Comparison of ENCODE assay signal across 9 mouse cellular contexts in genomic region chr13:92425758-92426264, GRCm38 (mm10). TPM values are rescaled to one million over a fixed set of nuclear protein-coding genes. Genes with fewer than 3 reads are reported as not detected.
DNase-seq lines count a peak whose midpoint lies in the region; ATAC-seq and TF ChIP-seq lines count a peak whose summit lies in the region.
"Had no signal": no experiment of that assay in that cellular context is flagged by ENCODE, and none has a peak within 500 bp of the region (broad histone marks: within the 10 kb centered on the region; RNA-seq: fewer than 3 reads in every experiment).

TSS of gene Ankrd34b (plus strand) at chr13:92425896.

- no peak for DNase-seq in heart, postnatal 25 days (ENCODE audit: low spot score)
- DNase-seq in cerebellum, postnatal 36 days = peak; percentile 86 to 91
- DNase-seq in gastrocnemius, postnatal 25 days = peak; percentile 15
- peak; percentile 6 for DNase-seq in limb, embryonic 14.5 days (ENCODE audit: low spot score)

- intact Hi-C loops in heart, postnatal 25 days (cut with DNase I) = no loop called here

- peak within 1 kb of the TSS; percentile 54; the same call in 1 of the 2 replicates for H3K9ac ChIP-seq in heart, embryonic 11.5 days (ENCODE audit: low read depth, low read length)
- peak within 1 kb of the TSS; percentile 54 for H3K9ac ChIP-seq in kidney, embryonic 14.5 days (ENCODE audit: low read depth, low read length)
- peak within 1 kb of the TSS; percentile 44 for H3K9ac ChIP-seq in limb, embryonic 14.5 days (ENCODE audit: low read depth, low read length, severe bottlenecking)
- H3K9ac ChIP-seq in midbrain, embryonic 13.5 days (replicated peaks) = peak within 1 kb of the TSS; percentile 70

- TF ChIP-seq CTCF in testis, adult 2 months (IDR thresholded peaks at IDR 0.05; ENCODE audit: control insufficient read depth, insufficient read depth, insufficient replicate concordance, low read depth, low read length) = no peak

- no peak within 1 kb of the TSS for H3K27ac ChIP-seq in heart, embryonic 11.5 days (ENCODE audit: low read depth, low read length)
- H3K27ac ChIP-seq in kidney, embryonic 14.5 days (ENCODE audit: low read depth, low read length) = no peak within 1 kb of the TSS
- H3K27ac ChIP-seq in limb, embryonic 14.5 days (replicated peaks; ENCODE audit: low read depth, low read length) = no peak within 1 kb of the TSS
- H3K27ac ChIP-seq in midbrain, embryonic 13.5 days = no peak within 1 kb of the TSS; the same call in 1 of the 2 replicates
- no peak within 1 kb of the TSS for H3K27ac ChIP-seq in testis, adult 2 months (ENCODE audit: control insufficient read depth, insufficient read depth, low read depth, low read length)

- TF ChIP-seq POLR2A in limb, embryonic 14.5 days (IDR thresholded peaks at IDR 0.05; ENCODE audit: borderline replicate concordance, extremely low read depth, insufficient read depth, insufficient read length) = no peak
- no peak for TF ChIP-seq POLR2A in testis, adult 2 months (IDR thresholded peaks at IDR 0.05; ENCODE audit: control insufficient read depth, low read depth, low read length)

- H3K4me2 ChIP-seq in heart, embryonic 11.5 days = peak within 1 kb of the TSS; percentile 99
- H3K4me2 ChIP-seq in kidney, embryonic 14.5 days (replicated peaks; ENCODE audit: low read depth, low read length) = peak within 1 kb of the TSS; percentile 99
- H3K4me2 ChIP-seq in limb, embryonic 14.5 days (replicated peaks; ENCODE audit: low read depth, low read length, severe bottlenecking) = peak within 1 kb of the TSS; percentile 100
- H3K4me2 ChIP-seq in midbrain, embryonic 13.5 days (replicated peaks) = peak within 1 kb of the TSS; percentile 99

- peaks cover 61% of the 10 kb centered on the region for H3K27me3 ChIP-seq in heart, embryonic 11.5 days (ENCODE audit: control insufficient read depth, insufficient read depth, low read length)
- H3K27me3 ChIP-seq in kidney, embryonic 14.5 days (ENCODE audit: control insufficient read depth, insufficient read depth, low read length) = peaks cover 39% of the 10 kb centered on the region
- peaks cover 38% of the 10 kb centered on the region for H3K27me3 ChIP-seq in limb, embryonic 14.5 days (ENCODE audit: control insufficient read depth, insufficient read depth, low read length)
- peaks cover 66% of the 10 kb centered on the region for H3K27me3 ChIP-seq in midbrain, embryonic 13.5 days
- no peaks in the 10 kb centered on the region for H3K27me3 ChIP-seq in testis, adult 2 months (ENCODE audit: control insufficient read depth, insufficient read depth, low read length)

- no peaks in the 10 kb centered on the region for H3K36me3 ChIP-seq in heart, embryonic 11.5 days (ENCODE audit: control insufficient read depth, insufficient read depth, low read length)
- H3K36me3 ChIP-seq in kidney, embryonic 14.5 days (ENCODE audit: control insufficient read depth, insufficient read depth, low read length) = no peaks in the 10 kb centered on the region
- no peaks in the 10 kb centered on the region for H3K36me3 ChIP-seq in limb, embryonic 14.5 days (ENCODE audit: control insufficient read depth, insufficient read depth, low read length)
- H3K36me3 ChIP-seq in midbrain, embryonic 13.5 days = no peaks in the 10 kb centered on the region
- H3K36me3 ChIP-seq in testis, adult 2 months (ENCODE audit: control insufficient read depth, insufficient read depth, low read length) = no peaks in the 10 kb centered on the region
- H3K36me3 ChIP-seq: G1E had no signal

- H3K9me3 ChIP-seq in heart, embryonic 11.5 days (replicated peaks; ENCODE audit: control insufficient read depth, low read length) = no peaks in the 10 kb centered on the region
- no peaks in the 10 kb centered on the region for H3K9me3 ChIP-seq in kidney, embryonic 14.5 days (ENCODE audit: control insufficient read depth, low read length)
- no peaks in the 10 kb centered on the region for H3K9me3 ChIP-seq in limb, embryonic 14.5 days (ENCODE audit: control insufficient read depth, low read length)
- no peaks in the 10 kb centered on the region for H3K9me3 ChIP-seq in midbrain, embryonic 13.5 days

- ATAC-seq in heart, embryonic 11.5 days (replicated peaks; ENCODE audit: insufficient number of reproducible peaks, low FRiP score, low TSS enrichment) = peak; percentile 39; the same call in 1 of the 2 replicates
- peak; percentile 80 for ATAC-seq in kidney, embryonic 14.5 days (ENCODE audit: low FRiP score, low TSS enrichment)
- ATAC-seq in limb, embryonic 14.5 days (ENCODE audit: low FRiP score, low read depth) = peak; percentile 70; the same call in 1 of the 2 replicates
- ATAC-seq in midbrain, embryonic 13.5 days = peak; percentile 85

- H3K4me1 ChIP-seq in heart, embryonic 11.5 days (ENCODE audit: control insufficient read depth, insufficient read depth, low read length) = no peaks in the 10 kb centered on the region; the same call in 1 of the 2 replicates
- H3K4me1 ChIP-seq in kidney, embryonic 14.5 days (ENCODE audit: control insufficient read depth, insufficient read depth, low read length) = peaks cover 12% of the 10 kb centered on the region; the same call in 1 of the 2 replicates
- H3K4me1 ChIP-seq in limb, embryonic 14.5 days (ENCODE audit: control insufficient read depth, insufficient read depth, low read length) = peaks cover 4% of the 10 kb centered on the region; the same call in 1 of the 2 replicates
- H3K4me1 ChIP-seq in midbrain, embryonic 13.5 days (replicated peaks) = peaks cover 18% of the 10 kb centered on the region
- peaks cover 9% of the 10 kb centered on the region for H3K4me1 ChIP-seq in testis, adult 2 months (ENCODE audit: control insufficient read depth, insufficient read depth, low read length)

- H3K4me3 ChIP-seq in heart, embryonic 11.5 days (ENCODE audit: low read depth, low read length) = peak within 1 kb of the TSS; percentile 64
- peak within 1 kb of the TSS; percentile 60 for H3K4me3 ChIP-seq in kidney, embryonic 14.5 days (ENCODE audit: low read length)
- H3K4me3 ChIP-seq in limb, embryonic 14.5 days (replicated peaks; ENCODE audit: low read length) = peak within 1 kb of the TSS; percentile 54
- peak within 1 kb of the TSS; percentile 70 for H3K4me3 ChIP-seq in midbrain, embryonic 13.5 days (replicated peaks)
- peak within 1 kb of the TSS; percentile 17 for H3K4me3 ChIP-seq in testis, adult 2 months (ENCODE audit: control insufficient read depth, low read depth, low read length)

- under 1% methylated on average over 54 of the region's 54 CpGs for WGBS in heart, embryonic 11.5 days (ENCODE audit: insufficient replicate concordance)
- WGBS in kidney, embryonic 14.5 days = under 1% methylated on average over 42 of the region's 54 CpGs
- under 1% methylated on average over 35 of the region's 54 CpGs for WGBS in limb, embryonic 14.5 days
- under 1% methylated on average over 54 of the region's 54 CpGs for WGBS in midbrain, embryonic 13.5 days

RNA-seq across cellular contexts. Expression of gene Ankrd34b, which starts in this region (rescaled TPM):
- 0.06 TPM in 1 of 2 replicates, not detected in the other for polyA plus RNA-seq in heart, embryonic 11.5 days (2014; fragmentation: Nextera tagmentation; extraction: Ambion mirVana)
- total RNA-seq in heart, postnatal 25 days (2021) = not detected
- not detected for total RNA-seq in gastrocnemius, postnatal 25 days (2021)
- 0.06 and 0.07 TPM in 2 replicates for polyA plus RNA-seq in kidney, embryonic 14.5 days (2014; fragmentation: Nextera tagmentation; extraction: Ambion mirVana)
- 0.09 TPM in 2 replicates for polyA plus RNA-seq in limb, embryonic 14.5 days (2012; rRNA removed)
- 0.08 and 0.10 TPM in 2 replicates for polyA plus RNA-seq in limb, embryonic 14.5 days (2014; fragmentation: Nextera tagmentation; extraction: Ambion mirVana)
- 0.99 and 1.4 TPM in 2 replicates for polyA plus RNA-seq in midbrain, embryonic 13.5 days (2015; fragmentation: Nextera tagmentation; extraction: Ambion mirVana)
- 0.06 and 0.08 TPM in 2 replicates for polyA plus RNA-seq in testis, adult 2 months (2012; rRNA removed)
- polyA plus RNA-seq: G1E had no signal

Comparison
In these comparisons a context has a peak if more than half of its experiments do, and no peak if none do; other contexts are left out.
1. Peak in ATAC-seq, H3K4me3 ChIP-seq, H3K9ac ChIP-seq and H3K4me2 ChIP-seq in heart, embryonic 11.5 days; RNA of the gene not detected or under 1 TPM.
2. Peak in DNase-seq in gastrocnemius, postnatal 25 days; RNA of the gene not detected or under 1 TPM.
3. Peak in ATAC-seq, H3K4me3 ChIP-seq, H3K9ac ChIP-seq and H3K4me2 ChIP-seq in kidney, embryonic 14.5 days; RNA of the gene not detected or under 1 TPM.
4. Peak in DNase-seq, ATAC-seq, H3K4me3 ChIP-seq, H3K9ac ChIP-seq and H3K4me2 ChIP-seq in limb, embryonic 14.5 days; RNA of the gene not detected or under 1 TPM.
5. H3K4me3 ChIP-seq: peak in every context shown above with its lines; median percentile 70 in midbrain, embryonic 13.5 days; 64 in heart, embryonic 11.5 days; 60 in kidney, embryonic 14.5 days; 54 in limb, embryonic 14.5 days; 17 in testis, adult 2 months.